Mouse (Mus musculus): ENCODE results near the gene Fcrla. TPM values are rescaled to one million over a fixed set of nuclear protein-coding genes. Genes with fewer than 3 reads are reported as not detected.
A peak's percentile ranks its signal among the peaks of the same experiment; 100 is the strongest.

The Fcrla gene
- polyA plus RNA-seq, 1 experiment, result 6.4 TPM

GRCm38 (mm10) chr1:170875676-170876075, 51.7 kb downstream of the Fcrla start:
- Histone ChIP-seq H3K27me3 (replicated peaks; ENCODE audit: control insufficient read depth, insufficient read depth, low read length) (no peaks in the 10 kb centered on the region), H3K27ac (ENCODE audit: insufficient read depth, low read depth, low read length) (no peak overlapping the region), H3K36me3 (ENCODE audit: control insufficient read depth, insufficient read depth, low read length) (no peaks in the 10 kb centered on the region), H3K4me3 (ENCODE audit: insufficient read depth, low read depth, low read length) (no peak overlapping the region), H3K4me1 (ENCODE audit: control insufficient read depth, insufficient read depth, low read length) (peaks cover 9% of the 10 kb centered on the region; the same call in 1 of the 2 replicates)
- no peak for TF ChIP-seq CTCF (conservative IDR thresholded peaks at IDR 0.05; ENCODE audit: insufficient read depth, insufficient read length, low read depth, low read length)
- TF ChIP-seq POLR2A (IDR thresholded peaks at IDR 0.05; ENCODE audit: low read depth, low read length), result no peak
- DNase-seq, result no peak
- 33% methylated on average over 3 of the region's 3 CpGs for WGBS

- 83% methylated on average over 2 of the region's 2 CpGs for WGBS
- TF ChIP-seq POLR2A (IDR thresholded peaks at IDR 0.05; ENCODE audit: low read depth, low read length) (no peak), CTCF (conservative IDR thresholded peaks at IDR 0.05; ENCODE audit: insufficient read depth, insufficient read length, low read depth, low read length) (peak; percentile 28; the same call in 1 of the 2 replicates)
- Histone ChIP-seq H3K4me1 (ENCODE audit: control insufficient read depth, insufficient read depth, low read length) (peaks cover 6% of the 10 kb centered on the region; the same call in 1 of the 2 replicates), H3K4me3 (ENCODE audit: insufficient read depth, low read depth, low read length) (no peak overlapping the region), H3K36me3 (ENCODE audit: control insufficient read depth, insufficient read depth, low read length) (no peaks in the 10 kb centered on the region), H3K27ac (ENCODE audit: insufficient read depth, low read depth, low read length) (no peak overlapping the region), H3K27me3 (replicated peaks; ENCODE audit: control insufficient read depth, insufficient read depth, low read length) (no peaks in the 10 kb centered on the region)
- no peak for DNase-seq
Observed at GRCm38 (mm10) chr1:170871961-170872360, 55.4 kb downstream of the Fcrla start.

- Histone ChIP-seq H3K4me1 (ENCODE audit: control insufficient read depth, insufficient read depth, low read length) (peaks cover 6% of the 10 kb centered on the region; the same call in 1 of the 2 replicates), H3K36me3 (ENCODE audit: control insufficient read depth, insufficient read depth, low read length) (no peaks in the 10 kb centered on the region), H3K27ac (ENCODE audit: insufficient read depth, low read depth, low read length) (no peak overlapping the region), H3K27me3 (replicated peaks; ENCODE audit: control insufficient read depth, insufficient read depth, low read length) (no peaks in the 10 kb centered on the region), H3K4me3 (ENCODE audit: insufficient read depth, low read depth, low read length) (no peak overlapping the region)
- DNase-seq, result no peak
- WGBS, result 91% methylated on average over 6 of the region's 6 CpGs
- TF ChIP-seq CTCF (conservative IDR thresholded peaks at IDR 0.05; ENCODE audit: insufficient read depth, insufficient read length, low read depth, low read length) (no peak), POLR2A (IDR thresholded peaks at IDR 0.05; ENCODE audit: low read depth, low read length) (no peak)
Observed at GRCm38 (mm10) chr1:170871402-170871801, 56.0 kb downstream of the Fcrla start.

- Histone ChIP-seq H3K27me3 (replicated peaks; ENCODE audit: control insufficient read depth, insufficient read depth, low read length) (no peaks in the 10 kb centered on the region), H3K27ac (ENCODE audit: insufficient read depth, low read depth, low read length) (no peak overlapping the region), H3K4me3 (ENCODE audit: insufficient read depth, low read depth, low read length) (peak overlapping the region; percentile 74), H3K36me3 (ENCODE audit: control insufficient read depth, insufficient read depth, low read length) (no peaks in the 10 kb centered on the region), H3K4me1 (ENCODE audit: control insufficient read depth, insufficient read depth, low read length) (peaks cover 4% of the 10 kb centered on the region; the same call in 1 of the 2 replicates)
- WGBS, result 13% methylated on average over 14 of the region's 14 CpGs
- no peak for DNase-seq
- TF ChIP-seq CTCF (conservative IDR thresholded peaks at IDR 0.05; ENCODE audit: insufficient read depth, insufficient read length, low read depth, low read length) (no peak), POLR2A (IDR thresholded peaks at IDR 0.05; ENCODE audit: low read depth, low read length) (no peak)
Observed at GRCm38 (mm10) chr1:170868905-170869283, 58.5 kb downstream of the Fcrla start.

GRCm38 (mm10) chr1:170868107-170868904, 59.1 kb downstream of the Fcrla start:
- no peak for TF ChIP-seq POLR2A (IDR thresholded peaks at IDR 0.05; ENCODE audit: low read depth, low read length)
- TF ChIP-seq CTCF (conservative IDR thresholded peaks at IDR 0.05; ENCODE audit: insufficient read depth, insufficient read length, low read depth, low read length), result no peak
- no peaks in the 10 kb centered on the region for H3K27me3 ChIP-seq (replicated peaks; ENCODE audit: control insufficient read depth, insufficient read depth, low read length)
- no peak overlapping the region for H3K27ac ChIP-seq (ENCODE audit: insufficient read depth, low read depth, low read length)
- DNase-seq, result peak; percentile 93
- H3K4me3 ChIP-seq (ENCODE audit: insufficient read depth, low read depth, low read length), result peak overlapping the region; percentile 98
- H3K4me1 ChIP-seq (ENCODE audit: control insufficient read depth, insufficient read depth, low read length), result peaks cover 4% of the 10 kb centered on the region; the same call in 1 of the 2 replicates
- H3K36me3 ChIP-seq (ENCODE audit: control insufficient read depth, insufficient read depth, low read length), result no peaks in the 10 kb centered on the region
- under 1% methylated on average over 33 of the region's 33 CpGs for WGBS

GRCm38 (mm10) chr1:170867691-170868105, 59.7 kb downstream of the Fcrla start, which contains the start of gene Atf6:
Gene Atf6, minus strand, starts transcription at chr1:170867771.
- H3K36me3 ChIP-seq (ENCODE audit: control insufficient read depth, insufficient read depth, low read length), result no peaks in the 10 kb centered on the region
- no peaks in the 10 kb centered on the region for H3K27me3 ChIP-seq (replicated peaks; ENCODE audit: control insufficient read depth, insufficient read depth, low read length)
- H3K4me1 ChIP-seq (ENCODE audit: control insufficient read depth, insufficient read depth, low read length), result 0 out of 2 replicates have a peak, but pooled peaks cover 4% of the 10 kb centered on the region
- peak within 1 kb of the TSS; percentile 59 for H3K27ac ChIP-seq (ENCODE audit: insufficient read depth, low read depth, low read length)
- no peak for TF ChIP-seq CTCF (conservative IDR thresholded peaks at IDR 0.05; ENCODE audit: insufficient read depth, insufficient read length, low read depth, low read length)
- no peak for TF ChIP-seq POLR2A (IDR thresholded peaks at IDR 0.05; ENCODE audit: low read depth, low read length)
- peak; percentile 98 for DNase-seq
- under 1% methylated on average over 25 of the region's 25 CpGs for WGBS
- H3K4me3 ChIP-seq (ENCODE audit: insufficient read depth, low read depth, low read length), result peak within 1 kb of the TSS; percentile 98

Other genes starting within 250 kb of the Fcrla start
- 15.4 and 16.4 TPM in 2 replicates for gene Atf6, start 59.8 kb downstream of the Fcrla start, polyA plus RNA-seq (2012; rRNA removed)
- 0.75 and 1.8 TPM in 2 replicates for gene Gm26620, start 42.5 kb downstream of the Fcrla start, polyA plus RNA-seq (2012; rRNA removed)
- gene Dusp12, start 42.0 kb downstream of the Fcrla start, polyA plus RNA-seq (2012; rRNA removed), result 13.8 and 18.8 TPM in 2 replicates
- gene Fcrlb, start 14.6 kb downstream of the Fcrla start, polyA plus RNA-seq (2012; rRNA removed), result 0.31 and 0.54 TPM in 2 replicates
- gene Fcgr2b, start 49.0 kb upstream of the Fcrla start, polyA plus RNA-seq (2012; rRNA removed), result 61.7 and 64.6 TPM in 2 replicates
- gene Fcgr4, start 91.3 kb upstream of the Fcrla start, polyA plus RNA-seq (2012; rRNA removed), result 3.3 and 3.7 TPM in 2 replicates
- 4.8 and 6.4 TPM in 2 replicates for gene Fcgr3, start 137.4 kb upstream of the Fcrla start, polyA plus RNA-seq (2012; rRNA removed)
- 15.6 and 16.7 TPM in 2 replicates for gene Cfap126, start 186.3 kb upstream of the Fcrla start, polyA plus RNA-seq (2012; rRNA removed)
- gene Sdhc, start 223.0 kb upstream of the Fcrla start, polyA plus RNA-seq (2012; rRNA removed), result 814 and 951 TPM in 2 replicates
- 3.5 and 7.7 TPM in 2 replicates for gene Mpz, start 223.1 kb upstream of the Fcrla start, polyA plus RNA-seq (2012; rRNA removed)